Mouse (Mus musculus): ENCODE results near the gene Tox2. TPM values are rescaled to one million over a fixed set of nuclear protein-coding genes. Genes with fewer than 3 reads are reported as not detected.
A peak's percentile ranks its signal among the peaks of the same experiment; 100 is the strongest.

Gene Tox2
- polyA plus RNA-seq, 1 experiment = 14.6 TPM

DNA sequence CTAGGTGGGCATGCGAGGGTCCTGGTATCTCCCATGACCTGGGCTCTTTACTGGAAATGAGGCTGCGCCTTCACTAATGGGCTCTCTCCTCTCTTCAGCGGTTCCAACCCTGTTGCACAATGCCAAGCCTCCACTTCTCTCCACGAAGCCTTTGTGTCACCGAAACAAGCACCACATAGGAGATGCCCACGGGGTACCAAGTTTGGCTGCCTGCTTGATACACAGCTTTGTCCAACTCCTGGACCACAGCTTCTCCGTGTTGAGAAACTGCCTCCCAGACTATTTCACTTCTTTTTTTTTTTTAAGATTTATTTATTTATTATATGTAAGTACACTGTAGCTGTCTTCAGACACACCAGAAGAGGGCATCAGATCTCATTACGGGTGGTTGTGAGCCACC is 27.1 kb upstream of the Tox2 start:
- TF ChIP-seq CTCF (IDR thresholded peaks at IDR 0.05; ENCODE audit: control insufficient read depth, insufficient read depth, insufficient replicate concordance, low read depth, low read length) (no peak), POLR2A (IDR thresholded peaks at IDR 0.05; ENCODE audit: control insufficient read depth, low read depth, low read length) (no peak)
- no peak overlapping the region for H3K4me3 ChIP-seq (ENCODE audit: control insufficient read depth, low read depth, low read length)
- H3K27me3 ChIP-seq (ENCODE audit: control insufficient read depth, insufficient read depth, low read length) = no peaks in the 10 kb centered on the region
- no peaks in the 10 kb centered on the region for H3K4me1 ChIP-seq (ENCODE audit: control insufficient read depth, insufficient read depth, low read length)
- H3K27ac ChIP-seq (ENCODE audit: control insufficient read depth, insufficient read depth, low read depth, low read length) = no peak overlapping the region
- H3K36me3 ChIP-seq (ENCODE audit: control insufficient read depth, insufficient read depth, low read length) = no peaks in the 10 kb centered on the region

DNA sequence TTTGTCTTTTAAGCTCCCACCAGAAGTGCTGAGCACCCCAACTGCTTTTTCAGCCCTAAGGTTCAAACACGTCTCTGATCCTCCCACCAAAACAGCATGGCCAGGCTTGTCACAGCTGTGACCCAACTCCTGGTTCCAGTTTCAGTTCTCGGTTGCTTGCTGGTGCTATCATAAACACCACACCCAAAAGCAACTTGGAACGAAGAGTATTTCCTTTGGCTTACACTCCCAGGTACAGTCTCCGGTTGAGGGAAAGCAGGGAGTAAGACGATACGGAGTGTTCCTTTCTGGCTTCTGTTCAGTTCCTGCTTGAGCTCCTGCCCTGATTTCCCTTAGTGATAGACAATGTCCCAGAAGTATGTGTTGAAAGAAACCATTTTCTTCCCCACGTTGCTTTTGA is 26.4 kb upstream of the Tox2 start:
- Histone ChIP-seq H3K27ac (ENCODE audit: control insufficient read depth, insufficient read depth, low read depth, low read length) (no peak overlapping the region), H3K4me1 (ENCODE audit: control insufficient read depth, insufficient read depth, low read length) (no peaks in the 10 kb centered on the region), H3K4me3 (ENCODE audit: control insufficient read depth, low read depth, low read length) (no peak overlapping the region), H3K27me3 (ENCODE audit: control insufficient read depth, insufficient read depth, low read length) (no peaks in the 10 kb centered on the region), H3K36me3 (ENCODE audit: control insufficient read depth, insufficient read depth, low read length) (no peaks in the 10 kb centered on the region)
- TF ChIP-seq POLR2A (IDR thresholded peaks at IDR 0.05; ENCODE audit: control insufficient read depth, low read depth, low read length) (no peak), CTCF (IDR thresholded peaks at IDR 0.05; ENCODE audit: control insufficient read depth, insufficient read depth, insufficient replicate concordance, low read depth, low read length) (no peak)

DNA sequence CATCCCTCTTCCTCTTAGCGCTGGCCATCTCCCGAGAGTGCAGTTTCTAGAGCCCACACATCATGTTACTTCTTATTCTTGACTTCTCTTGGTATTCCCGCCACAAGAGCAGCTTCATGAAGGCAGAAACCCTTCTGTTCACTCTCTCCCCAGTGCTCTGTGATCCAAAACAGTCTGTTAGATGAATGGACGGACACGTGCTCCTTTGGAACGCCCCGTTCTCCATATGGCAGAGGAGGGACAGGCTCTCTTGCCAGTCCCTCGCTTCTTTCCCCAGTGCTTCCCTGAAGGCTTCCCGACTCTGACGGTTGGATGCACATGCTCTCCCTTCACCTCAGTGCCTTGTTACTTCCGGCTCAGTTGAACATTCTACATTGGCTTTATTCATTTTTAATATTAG is 15.4 kb upstream of the Tox2 start:
- Histone ChIP-seq H3K4me1 (ENCODE audit: control insufficient read depth, insufficient read depth, low read length) (no peaks in the 10 kb centered on the region), H3K36me3 (ENCODE audit: control insufficient read depth, insufficient read depth, low read length) (no peaks in the 10 kb centered on the region), H3K27ac (ENCODE audit: control insufficient read depth, insufficient read depth, low read depth, low read length) (no peak overlapping the region), H3K4me3 (ENCODE audit: control insufficient read depth, low read depth, low read length) (no peak overlapping the region), H3K27me3 (ENCODE audit: control insufficient read depth, insufficient read depth, low read length) (no peaks in the 10 kb centered on the region)
- TF ChIP-seq CTCF (IDR thresholded peaks at IDR 0.05; ENCODE audit: control insufficient read depth, insufficient read depth, insufficient replicate concordance, low read depth, low read length) (no peak), POLR2A (IDR thresholded peaks at IDR 0.05; ENCODE audit: control insufficient read depth, low read depth, low read length) (no peak)

DNA sequence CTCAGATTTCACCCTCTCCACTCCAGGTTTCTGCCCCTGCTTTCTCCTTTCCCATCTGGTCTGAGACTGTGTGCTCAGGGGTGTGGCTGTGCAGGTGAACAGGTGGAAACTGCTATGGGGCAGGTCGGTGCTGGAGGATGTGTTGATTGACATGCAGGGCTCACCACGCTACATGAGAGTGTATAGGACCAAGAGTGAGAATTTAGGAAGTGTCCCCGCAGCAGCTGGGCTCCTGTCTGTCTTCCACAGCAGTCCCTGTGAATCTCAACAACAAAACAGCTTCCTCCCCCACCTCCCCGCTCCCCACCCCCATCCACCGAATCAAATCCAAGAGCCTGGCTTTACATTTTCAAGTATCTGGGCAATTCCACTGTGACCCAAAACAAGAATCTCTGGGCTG is 13.3 kb upstream of the Tox2 start:
- Histone ChIP-seq H3K36me3 (ENCODE audit: control insufficient read depth, insufficient read depth, low read length) (no peaks in the 10 kb centered on the region), H3K4me3 (ENCODE audit: control insufficient read depth, low read depth, low read length) (no peak overlapping the region), H3K27me3 (ENCODE audit: control insufficient read depth, insufficient read depth, low read length) (no peaks in the 10 kb centered on the region), H3K4me1 (ENCODE audit: control insufficient read depth, insufficient read depth, low read length) (no peaks in the 10 kb centered on the region), H3K27ac (ENCODE audit: control insufficient read depth, insufficient read depth, low read depth, low read length) (no peak overlapping the region)
- TF ChIP-seq POLR2A (IDR thresholded peaks at IDR 0.05; ENCODE audit: control insufficient read depth, low read depth, low read length) (no peak), CTCF (IDR thresholded peaks at IDR 0.05; ENCODE audit: control insufficient read depth, insufficient read depth, insufficient replicate concordance, low read depth, low read length) (no peak)

DNA sequence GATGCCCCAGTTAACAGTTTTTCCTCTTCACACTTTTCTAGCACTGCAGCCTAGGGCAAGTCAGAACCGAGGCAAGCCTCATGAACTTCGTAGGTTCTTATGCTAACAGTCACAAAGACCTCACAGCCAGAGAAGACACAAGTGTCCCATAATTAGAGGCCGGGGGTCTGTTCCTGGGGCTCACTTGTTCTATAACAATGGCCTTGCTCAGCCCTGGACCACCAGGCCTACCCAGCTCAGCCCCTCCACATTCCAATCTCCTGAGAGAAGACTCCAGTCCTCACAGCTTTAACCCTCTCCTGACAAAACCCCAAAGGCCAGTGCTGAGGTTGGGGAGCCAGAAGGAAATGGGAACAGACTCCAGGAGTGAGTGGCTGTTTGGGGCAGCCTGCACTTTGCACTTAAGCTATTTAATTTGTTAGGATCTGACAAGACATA is 12.9 kb upstream of the Tox2 start:
- TF ChIP-seq POLR2A (IDR thresholded peaks at IDR 0.05; ENCODE audit: control insufficient read depth, low read depth, low read length) (no peak), CTCF (IDR thresholded peaks at IDR 0.05; ENCODE audit: control insufficient read depth, insufficient read depth, insufficient replicate concordance, low read depth, low read length) (no peak)
- no peak overlapping the region for H3K4me3 ChIP-seq (ENCODE audit: control insufficient read depth, low read depth, low read length)
- no peaks in the 10 kb centered on the region for H3K27me3 ChIP-seq (ENCODE audit: control insufficient read depth, insufficient read depth, low read length)
- H3K36me3 ChIP-seq (ENCODE audit: control insufficient read depth, insufficient read depth, low read length) = no peaks in the 10 kb centered on the region
- no peak overlapping the region for H3K27ac ChIP-seq (ENCODE audit: control insufficient read depth, insufficient read depth, low read depth, low read length)
- H3K4me1 ChIP-seq (ENCODE audit: control insufficient read depth, insufficient read depth, low read length) = no peaks in the 10 kb centered on the region

DNA sequence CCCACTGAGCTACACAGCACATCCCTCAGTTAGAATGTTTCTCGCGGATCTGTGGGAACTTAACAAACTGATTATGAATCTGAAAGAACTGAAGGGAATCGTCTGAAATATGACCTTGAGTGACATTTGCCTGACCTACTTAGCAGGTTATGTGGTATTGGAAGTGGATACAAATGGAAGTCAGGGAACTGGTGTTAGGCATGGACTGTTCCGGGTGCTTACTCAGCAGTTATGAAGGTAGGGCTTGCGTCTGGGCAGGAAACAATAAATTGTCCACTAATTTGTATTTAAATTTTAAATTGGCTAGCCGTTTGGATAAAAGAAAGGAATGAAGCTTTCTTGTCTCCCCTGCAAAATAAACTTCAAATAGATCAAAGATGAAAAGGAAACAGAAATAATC is 10.4 kb upstream of the Tox2 start:
- Histone ChIP-seq H3K4me3 (ENCODE audit: control insufficient read depth, low read depth, low read length) (no peak overlapping the region), H3K27me3 (ENCODE audit: control insufficient read depth, insufficient read depth, low read length) (no peaks in the 10 kb centered on the region), H3K36me3 (ENCODE audit: control insufficient read depth, insufficient read depth, low read length) (no peaks in the 10 kb centered on the region), H3K4me1 (ENCODE audit: control insufficient read depth, insufficient read depth, low read length) (no peaks in the 10 kb centered on the region), H3K27ac (ENCODE audit: control insufficient read depth, insufficient read depth, low read depth, low read length) (no peak overlapping the region)
- TF ChIP-seq POLR2A (IDR thresholded peaks at IDR 0.05; ENCODE audit: control insufficient read depth, low read depth, low read length) (no peak), CTCF (IDR thresholded peaks at IDR 0.05; ENCODE audit: control insufficient read depth, insufficient read depth, insufficient replicate concordance, low read depth, low read length) (no peak)

DNA sequence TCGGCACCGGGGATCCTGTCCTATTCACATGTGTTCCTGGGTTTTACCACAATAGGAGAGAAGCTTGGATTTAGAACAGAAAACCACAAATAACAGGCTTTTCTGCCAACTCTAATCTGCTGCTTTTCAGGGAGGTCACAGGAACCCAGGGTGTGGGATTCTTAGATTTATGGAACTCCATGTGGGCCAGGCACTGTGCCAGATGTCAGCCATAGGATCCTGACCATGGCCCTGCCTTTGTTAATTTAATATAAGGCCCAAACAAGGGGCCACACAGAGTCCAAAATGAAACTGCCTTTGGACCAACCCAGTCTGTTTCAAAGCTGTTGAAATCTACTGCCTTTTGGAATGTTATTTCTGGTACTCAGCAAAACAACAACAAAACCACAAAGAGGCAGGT is 8.9 kb upstream of the Tox2 start:
- TF ChIP-seq CTCF (IDR thresholded peaks at IDR 0.05; ENCODE audit: control insufficient read depth, insufficient read depth, insufficient replicate concordance, low read depth, low read length) (no peak), POLR2A (IDR thresholded peaks at IDR 0.05; ENCODE audit: control insufficient read depth, low read depth, low read length) (no peak)
- Histone ChIP-seq H3K4me1 (ENCODE audit: control insufficient read depth, insufficient read depth, low read length) (no peaks in the 10 kb centered on the region), H3K36me3 (ENCODE audit: control insufficient read depth, insufficient read depth, low read length) (no peaks in the 10 kb centered on the region), H3K27ac (ENCODE audit: control insufficient read depth, insufficient read depth, low read depth, low read length) (0 out of 2 replicates have a peak overlapping the region, but pooled peaks have one; percentile 22), H3K27me3 (ENCODE audit: control insufficient read depth, insufficient read depth, low read length) (no peaks in the 10 kb centered on the region), H3K4me3 (ENCODE audit: control insufficient read depth, low read depth, low read length) (no peak overlapping the region)

DNA sequence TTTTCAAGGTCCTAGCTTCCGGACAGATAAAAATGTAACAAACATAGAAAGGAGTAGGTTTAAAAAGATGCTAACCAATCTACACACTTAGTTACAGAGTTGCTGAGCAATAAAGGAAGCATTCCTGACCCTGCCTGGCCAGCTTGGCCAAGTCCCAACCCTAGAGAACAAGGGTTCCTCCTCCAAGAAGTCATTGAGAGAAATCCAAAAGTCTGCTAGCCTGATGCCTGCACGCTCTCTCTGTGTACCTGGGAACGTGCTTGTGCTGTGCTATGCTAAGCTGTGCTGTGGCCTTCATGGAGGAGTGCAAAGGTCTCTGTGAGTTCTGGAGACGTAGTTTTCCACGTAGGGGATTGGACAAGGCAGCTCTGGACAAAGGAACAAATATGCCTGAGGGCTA is 8.4 kb upstream of the Tox2 start:
- Histone ChIP-seq H3K4me1 (ENCODE audit: control insufficient read depth, insufficient read depth, low read length) (no peaks in the 10 kb centered on the region), H3K27ac (ENCODE audit: control insufficient read depth, insufficient read depth, low read depth, low read length) (peak overlapping the region; percentile 47; the same call in 1 of the 2 replicates)
- TF ChIP-seq CTCF (IDR thresholded peaks at IDR 0.05; ENCODE audit: control insufficient read depth, insufficient read depth, insufficient replicate concordance, low read depth, low read length) (no peak), POLR2A (IDR thresholded peaks at IDR 0.05; ENCODE audit: control insufficient read depth, low read depth, low read length) (no peak)

More for the DNA sequence above, 8.4 kb upstream of the Tox2 start:
- Histone ChIP-seq H3K4me3 (ENCODE audit: control insufficient read depth, low read depth, low read length) (no peak overlapping the region), H3K27me3 (ENCODE audit: control insufficient read depth, insufficient read depth, low read length) (no peaks in the 10 kb centered on the region), H3K36me3 (ENCODE audit: control insufficient read depth, insufficient read depth, low read length) (no peaks in the 10 kb centered on the region)
